Mouse (Mus musculus): Measurements from ENCODE around the gene Cdipt. TPM values are rescaled to one million over a fixed set of nuclear protein-coding genes. Genes with fewer than 3 reads are reported as not detected.

Cdipt gene
- total RNA-seq (2015) = 46.1 and 48.5 TPM in 2 replicates
- 49.4 and 56.7 TPM in 2 replicates for total RNA-seq (2017)

DNA sequence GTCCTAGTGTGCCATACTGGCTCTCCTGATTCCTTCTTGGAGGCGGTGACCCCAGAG lies at the start of gene Cdipt:
Cdipt (plus strand) TSS at position 22 of the 57 bp plus-strand sequence.
- no peak for ATAC-seq (ENCODE audit: poor library complexity, severe bottlenecking)

DNA sequence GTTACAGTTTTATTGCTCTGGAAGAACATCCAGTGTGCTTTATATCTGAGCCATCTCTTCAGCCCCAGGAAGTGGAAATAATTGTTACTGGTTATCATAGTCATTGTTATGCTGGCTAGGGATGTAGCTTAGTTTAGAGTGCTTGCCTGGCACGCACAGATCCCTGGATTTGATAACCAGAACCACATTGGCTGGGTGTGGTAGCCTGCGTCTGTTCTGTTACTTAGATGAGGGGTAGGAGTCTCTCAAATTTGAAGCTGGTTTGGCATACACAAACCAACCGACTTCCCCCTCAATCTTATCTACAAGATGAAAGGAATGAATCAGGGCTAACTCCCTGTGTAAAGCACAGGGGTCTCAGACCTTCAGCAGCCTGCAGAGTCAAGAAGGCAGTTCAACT lies 49.4 kb upstream of the Cdipt start:
- no peak for ATAC-seq (ENCODE audit: poor library complexity, severe bottlenecking)

DNA sequence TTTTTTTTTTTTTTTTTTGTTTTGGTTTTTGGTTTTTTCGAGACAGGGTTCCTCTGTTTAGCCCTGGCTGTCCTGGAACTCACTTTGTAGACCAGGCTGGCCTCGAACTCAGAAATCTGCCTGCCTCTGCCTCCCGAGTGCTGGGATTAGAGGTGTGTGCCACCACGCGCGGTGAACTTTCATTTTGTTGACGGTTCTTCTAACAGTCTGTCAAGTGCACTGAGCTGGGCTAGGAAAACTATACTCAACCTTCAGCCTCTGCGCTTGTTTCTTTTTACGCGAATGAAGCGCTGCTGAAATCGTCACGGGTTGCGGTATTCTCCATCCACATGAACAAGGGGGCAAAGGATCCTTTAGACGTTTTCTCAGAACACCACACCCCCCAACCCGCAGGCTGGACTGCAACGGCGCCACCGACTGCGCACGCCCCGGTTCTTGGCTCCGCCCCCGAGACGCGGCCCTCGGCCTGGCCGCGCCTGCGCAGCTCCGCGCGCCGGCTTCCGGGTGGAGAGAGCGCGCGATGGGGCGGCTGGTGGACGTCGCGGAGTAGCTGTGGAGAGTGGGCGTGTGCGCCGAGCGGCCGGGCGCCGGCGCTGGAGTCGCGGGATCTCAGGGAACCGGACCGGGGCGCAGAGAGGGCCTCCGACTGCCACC lies 47.2 kb upstream of the Cdipt start, which contains the start of gene Kctd13:
Kctd13 (plus strand) TSS at position 496 of the 654 bp plus-strand sequence.
- ATAC-seq (ENCODE audit: poor library complexity, severe bottlenecking) = peak; percentile 98

DNA sequence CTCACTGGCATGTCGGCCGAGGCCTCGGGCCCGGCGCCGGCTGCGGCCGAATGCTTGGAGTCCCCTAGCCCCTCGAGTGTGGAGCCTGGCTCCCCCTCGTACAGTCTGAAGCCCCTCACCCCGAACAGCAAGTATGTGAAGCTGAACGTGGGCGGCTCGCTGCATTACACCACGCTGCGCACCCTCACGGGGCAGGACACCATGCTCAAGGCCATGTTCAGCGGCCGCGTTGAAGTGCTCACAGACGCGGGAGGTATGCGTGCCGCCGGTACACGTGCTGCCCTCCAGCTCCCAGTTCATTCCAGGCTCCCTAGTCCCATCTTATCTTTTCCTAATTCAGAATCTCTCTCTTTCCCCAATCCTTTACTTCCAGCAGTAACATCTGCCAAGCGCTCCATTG lies 46.7 kb upstream of the Cdipt start:
- ATAC-seq (ENCODE audit: poor library complexity, severe bottlenecking) = peak; percentile 33; the same call in 1 of the 2 replicates

DNA sequence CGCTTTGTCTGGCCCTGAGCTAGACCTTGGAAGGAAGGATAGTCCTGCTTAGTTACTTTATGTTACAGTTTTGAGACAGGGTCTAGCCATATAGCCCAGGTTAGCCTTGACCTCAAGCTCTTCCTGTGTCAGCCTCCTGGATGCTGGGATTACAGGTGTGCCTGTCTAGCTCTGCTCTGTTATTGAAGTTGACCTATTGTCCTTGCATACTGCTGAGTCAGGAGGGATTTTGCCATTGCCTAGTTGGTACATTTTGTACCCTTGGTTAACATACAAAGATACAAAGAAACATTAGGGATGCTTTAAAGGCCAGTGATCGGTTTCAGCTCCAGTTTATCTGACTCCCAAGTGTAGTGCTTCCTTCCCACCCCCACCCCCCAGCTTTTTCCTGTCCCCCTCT lies 43.1 kb upstream of the Cdipt start:
- ATAC-seq (ENCODE audit: poor library complexity, severe bottlenecking) = no peak

DNA sequence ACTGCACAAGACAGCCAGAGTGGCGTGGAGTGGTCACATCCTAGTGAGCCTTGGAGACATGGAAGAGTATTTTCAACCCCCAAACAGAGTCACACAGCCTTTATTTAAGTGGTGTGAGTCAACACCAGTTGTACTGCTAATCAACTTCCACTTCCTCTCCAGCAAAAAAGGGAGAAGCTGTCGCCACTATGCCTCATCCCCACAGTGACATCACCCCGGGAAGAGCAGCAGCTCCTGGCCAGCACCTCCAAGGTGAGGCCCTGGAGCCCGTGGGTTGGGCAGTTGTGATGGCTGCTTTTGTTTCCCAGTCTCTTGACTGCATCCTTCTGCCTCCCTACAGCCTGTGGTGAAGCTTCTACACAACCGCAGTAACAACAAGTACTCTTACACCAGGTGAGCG lies 34.5 kb upstream of the Cdipt start:
- peak; percentile 66 for ATAC-seq (ENCODE audit: poor library complexity, severe bottlenecking)

DNA sequence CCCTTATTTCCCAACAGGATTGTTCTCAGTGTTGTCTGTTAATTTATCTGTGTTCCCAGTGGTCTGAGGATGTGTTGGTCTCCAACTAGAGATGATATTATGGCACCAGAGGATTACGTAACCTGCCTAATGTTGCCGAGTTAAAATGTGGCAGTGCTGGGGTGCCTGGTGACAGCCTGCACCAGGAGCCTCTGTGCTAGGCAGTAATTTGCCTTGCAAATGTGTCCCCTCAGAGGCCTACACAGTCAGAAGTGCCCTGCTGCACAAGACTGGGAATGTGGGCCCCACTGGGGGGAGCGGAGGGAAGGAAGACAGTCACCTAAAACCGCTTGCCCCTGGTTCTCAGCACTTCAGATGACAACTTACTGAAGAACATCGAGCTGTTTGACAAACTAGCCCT lies 33.9 kb upstream of the Cdipt start:
- no peak for ATAC-seq (ENCODE audit: poor library complexity, severe bottlenecking)

DNA sequence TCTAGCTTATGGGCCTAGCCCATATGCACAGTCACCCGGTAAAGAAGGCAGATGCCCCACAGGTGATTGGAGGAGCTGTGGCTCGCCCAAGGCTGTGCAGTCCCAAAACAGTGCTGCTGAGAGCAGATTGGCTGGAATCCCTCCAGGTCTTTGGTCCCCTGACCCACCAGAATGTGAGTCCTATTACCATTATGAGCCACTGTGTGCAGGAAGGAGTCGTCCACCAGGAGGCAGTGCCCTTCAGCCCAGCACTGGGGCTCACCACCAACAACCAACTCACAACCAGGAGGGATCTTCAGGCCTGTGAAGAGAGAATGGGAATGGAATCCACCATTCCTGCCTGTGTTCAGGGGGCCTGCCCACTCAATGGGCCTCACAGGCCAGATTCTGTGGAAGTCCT lies 29.2 kb upstream of the Cdipt start:
- ATAC-seq (ENCODE audit: poor library complexity, severe bottlenecking) = peak; percentile 62; the same call in 1 of the 2 replicates

DNA sequence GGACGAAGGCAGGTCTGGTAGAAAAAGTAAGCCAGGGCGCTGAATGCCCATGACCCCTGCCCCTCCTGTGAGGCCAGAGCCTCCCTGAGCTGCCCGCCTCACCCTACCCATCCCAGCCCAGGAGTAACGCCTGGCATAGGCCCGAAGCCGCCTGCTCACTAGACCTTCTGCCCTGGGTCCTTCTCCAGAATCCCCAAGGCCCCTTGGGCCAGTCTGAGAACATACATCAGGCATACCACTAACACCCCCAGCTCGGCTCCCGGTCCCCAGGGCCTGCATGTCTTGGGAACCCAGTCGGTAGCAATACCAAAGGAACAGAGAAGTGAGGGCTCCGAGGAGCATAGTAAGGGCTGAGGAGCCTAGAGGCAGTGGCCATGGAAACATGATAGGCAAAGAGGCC lies 27.1 kb upstream of the Cdipt start:
- ATAC-seq (ENCODE audit: poor library complexity, severe bottlenecking) = no peak

DNA sequence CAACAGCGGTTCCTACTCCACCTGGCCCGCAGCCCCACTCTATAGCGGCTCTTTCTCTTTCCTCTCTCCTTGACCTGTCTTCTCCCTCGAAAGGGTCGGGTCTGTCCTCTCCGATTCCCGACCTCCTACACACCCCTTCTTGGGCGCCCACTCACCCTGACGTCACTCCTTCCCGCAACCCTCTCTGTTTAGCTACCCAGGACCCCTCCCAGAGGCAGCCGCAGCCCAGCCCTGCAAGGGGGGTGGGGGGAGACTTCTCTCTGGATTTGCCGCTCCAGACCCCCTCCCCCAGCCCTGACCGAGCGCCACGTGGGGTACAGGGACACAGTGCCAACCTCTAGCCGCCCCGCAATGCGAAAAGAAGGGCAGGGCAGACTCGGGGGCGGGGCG lies 26.3 kb upstream of the Cdipt start, which contains the start of gene Asphd1:
Asphd1 (minus strand) TSS at position 180 of the 390 bp plus-strand sequence.
- no peak for ATAC-seq (ENCODE audit: poor library complexity, severe bottlenecking)

DNA sequence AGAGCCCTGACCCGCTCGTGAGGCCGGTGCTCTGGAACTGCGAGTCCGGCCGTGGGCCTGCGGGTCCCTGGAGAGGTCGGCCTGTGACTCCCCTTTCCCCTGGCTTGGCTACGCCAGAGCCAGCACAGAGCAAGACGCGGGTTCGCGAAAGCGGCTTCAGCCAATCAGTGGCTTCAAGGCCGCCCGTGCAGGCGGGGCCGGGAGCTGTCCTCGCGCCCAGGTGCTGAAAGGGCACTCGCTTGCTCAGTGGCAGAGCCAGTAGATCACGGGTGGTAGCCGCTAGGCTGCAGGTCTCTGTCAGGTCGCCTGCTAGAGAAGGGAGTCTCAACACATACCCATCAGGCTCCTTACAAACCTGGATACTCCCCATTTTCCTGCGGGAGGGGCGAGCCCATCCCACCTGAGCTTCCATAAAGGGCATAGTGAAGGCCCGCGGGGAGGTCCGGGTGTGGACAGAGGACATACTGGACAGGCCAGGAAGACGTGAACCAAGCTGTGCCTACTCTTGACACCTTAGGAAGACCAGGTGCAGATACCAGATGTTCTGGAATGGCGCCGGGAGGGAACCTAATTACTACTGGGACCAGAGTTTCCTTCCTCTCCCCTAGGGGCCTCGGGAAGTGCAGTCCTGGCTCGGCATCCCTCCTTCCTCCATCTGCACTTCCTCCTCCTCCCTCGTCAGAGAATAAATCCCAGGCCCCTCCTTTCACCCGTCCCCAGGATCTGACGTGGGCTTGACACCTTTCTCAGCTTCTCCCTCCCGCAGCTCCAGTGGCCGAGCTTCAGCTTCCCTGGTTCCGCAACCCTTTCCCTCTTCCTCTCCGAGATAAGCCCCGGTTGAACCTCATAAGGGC lies 25.7 kb upstream of the Cdipt start, which contains the start of gene Sez6l2:
Sez6l2 (plus strand) TSS at position 771 of the 854 bp plus-strand sequence.
- ATAC-seq (ENCODE audit: poor library complexity, severe bottlenecking) = peak; percentile 96

DNA sequence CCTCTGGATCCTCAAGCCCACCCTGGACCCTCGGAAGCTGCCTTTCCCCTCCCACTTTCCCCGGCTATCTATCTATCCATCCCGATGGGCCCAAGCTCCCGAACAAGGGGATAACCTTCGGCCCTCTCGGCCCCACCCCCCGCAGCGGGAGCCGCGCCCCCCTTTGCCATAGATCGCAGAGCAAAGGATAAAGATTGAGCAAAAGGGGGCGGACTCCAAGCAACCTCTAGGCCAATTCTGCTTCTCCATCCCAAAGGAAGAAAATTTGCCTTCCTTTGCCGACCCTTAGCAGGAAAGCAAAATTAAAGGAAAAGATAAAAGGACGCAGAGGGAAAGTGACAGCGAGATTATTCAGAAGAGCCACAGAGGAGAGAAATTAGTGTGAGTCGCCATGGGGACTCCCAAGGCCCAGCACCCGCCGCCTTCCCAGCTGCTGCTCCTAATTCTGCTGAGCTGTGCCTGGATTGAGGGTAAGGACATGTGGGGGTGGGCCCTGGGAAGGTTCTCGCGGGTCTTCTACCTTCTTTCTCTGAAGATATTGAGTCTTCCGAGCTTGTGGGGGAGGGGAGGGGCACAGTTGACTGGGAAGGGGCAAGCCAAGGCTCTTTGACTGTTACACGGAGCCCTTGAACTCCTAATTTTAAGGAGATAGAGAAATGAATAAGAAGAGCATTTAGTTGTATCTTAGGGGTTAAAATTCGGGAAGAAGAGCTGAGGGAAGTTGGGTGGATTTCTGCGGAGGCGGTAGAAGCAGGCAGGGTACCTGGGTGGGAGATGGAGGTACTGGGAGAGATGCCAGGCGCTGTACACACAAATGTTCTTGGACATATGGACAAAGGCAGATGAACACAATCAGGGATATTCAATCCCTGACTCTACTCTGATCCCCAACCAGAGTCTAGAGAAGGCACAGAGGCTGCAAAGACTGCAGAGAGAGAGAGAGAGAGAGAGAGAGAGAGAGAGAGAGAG lies 24.8 kb upstream of the Cdipt start:
- no peak for ATAC-seq (ENCODE audit: poor library complexity, severe bottlenecking)

DNA sequence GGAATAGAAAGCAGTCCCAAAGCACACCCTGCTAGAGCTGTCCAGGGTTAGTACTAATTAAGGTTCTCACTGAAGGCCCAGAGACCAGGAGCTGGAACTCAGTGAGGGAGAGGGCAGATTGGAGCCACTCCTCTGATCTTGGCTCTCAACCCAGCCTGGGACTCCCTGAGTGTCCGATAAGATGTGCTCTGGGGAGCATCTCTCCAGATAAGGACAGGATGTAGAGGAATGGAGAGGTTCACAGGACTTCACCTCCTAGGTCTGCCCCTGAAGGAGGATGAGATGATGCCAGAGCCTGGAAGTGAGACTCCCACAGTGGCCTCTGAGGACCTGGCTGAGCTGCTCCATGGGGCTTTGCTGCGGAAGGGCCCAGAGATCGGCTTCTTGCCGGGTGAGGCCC lies 24.0 kb upstream of the Cdipt start:
- no peak for ATAC-seq (ENCODE audit: poor library complexity, severe bottlenecking)

DNA sequence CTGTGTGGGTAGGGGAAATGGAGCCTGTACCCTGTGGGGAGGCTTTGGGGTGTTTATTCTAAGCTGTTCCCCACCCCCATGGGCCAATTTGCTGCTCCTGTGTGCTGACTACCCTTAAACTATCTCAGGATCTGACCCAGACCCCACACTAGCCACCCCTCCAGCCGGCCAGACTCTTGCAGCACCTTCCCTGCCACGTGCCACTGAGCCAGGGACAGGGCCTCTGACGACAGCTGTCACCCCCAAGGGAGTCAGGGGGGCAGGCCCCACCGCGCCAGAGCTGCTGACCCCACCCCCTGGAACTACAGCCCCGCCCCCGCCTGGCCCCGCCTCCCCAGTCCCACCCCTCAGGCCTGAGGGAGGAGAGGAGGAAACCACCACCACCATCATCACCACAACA lies 23.1 kb upstream of the Cdipt start:
- ATAC-seq (ENCODE audit: poor library complexity, severe bottlenecking) = no peak

DNA sequence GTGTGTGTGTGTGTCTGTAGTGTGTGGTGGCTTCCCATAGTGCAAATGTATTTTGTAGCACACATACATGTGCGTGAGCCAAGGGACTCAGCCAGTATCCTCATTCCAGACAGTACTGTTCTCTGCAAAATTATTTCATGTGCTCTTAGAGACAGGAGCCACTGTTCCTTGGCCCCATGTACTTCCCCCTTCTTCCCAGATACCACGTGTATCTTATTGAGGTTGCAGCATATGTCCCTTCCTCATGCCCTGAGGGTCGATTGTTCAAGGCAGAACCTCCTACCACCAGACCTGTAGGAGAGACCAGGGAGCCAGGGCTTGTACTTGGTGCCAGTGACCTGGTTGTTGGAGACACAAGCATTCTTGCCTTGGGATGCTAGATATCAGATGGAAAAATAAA lies 20.6 kb upstream of the Cdipt start:
- ATAC-seq (ENCODE audit: poor library complexity, severe bottlenecking) = no peak

DNA sequence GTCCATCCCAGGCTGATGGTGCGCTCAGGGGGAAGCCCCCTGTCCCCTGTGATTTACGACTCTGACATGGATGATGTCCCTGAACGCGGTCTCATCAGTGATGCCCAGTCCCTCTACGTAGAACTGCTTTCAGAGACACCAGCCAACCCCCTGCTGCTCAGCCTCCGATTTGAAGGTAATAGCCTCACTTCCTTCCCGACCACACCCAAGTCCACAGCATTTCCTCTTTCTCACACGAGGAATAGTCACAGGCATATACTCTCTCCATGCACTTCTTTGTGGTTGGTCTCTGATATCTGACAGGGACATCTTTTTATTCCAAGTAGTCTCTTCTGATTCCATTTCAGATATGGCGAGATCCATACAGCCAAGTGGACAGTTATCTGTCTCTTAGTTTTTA lies 15.9 kb upstream of the Cdipt start:
- peak; percentile 33 for ATAC-seq (ENCODE audit: poor library complexity, severe bottlenecking)

DNA sequence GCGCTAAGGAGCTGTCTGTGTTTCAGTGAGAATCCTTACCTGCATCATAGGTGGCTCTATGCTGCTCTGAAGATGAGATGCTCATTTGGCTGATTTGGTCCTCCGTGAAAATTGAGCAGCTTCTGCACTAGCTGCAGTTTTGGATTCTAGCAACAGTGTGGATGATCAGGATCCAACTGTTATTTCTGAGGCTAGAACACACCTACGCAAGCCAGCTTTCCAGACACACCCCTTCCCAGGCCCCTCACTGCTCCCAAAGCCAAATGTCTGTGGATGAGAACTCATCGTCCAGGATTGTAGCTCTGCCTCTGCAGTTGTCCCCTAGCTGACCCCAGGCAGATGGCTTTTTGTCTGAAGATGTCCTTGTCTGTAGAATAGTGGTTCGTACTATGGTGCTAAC lies 14.6 kb upstream of the Cdipt start:
- no peak for ATAC-seq (ENCODE audit: poor library complexity, severe bottlenecking)

DNA sequence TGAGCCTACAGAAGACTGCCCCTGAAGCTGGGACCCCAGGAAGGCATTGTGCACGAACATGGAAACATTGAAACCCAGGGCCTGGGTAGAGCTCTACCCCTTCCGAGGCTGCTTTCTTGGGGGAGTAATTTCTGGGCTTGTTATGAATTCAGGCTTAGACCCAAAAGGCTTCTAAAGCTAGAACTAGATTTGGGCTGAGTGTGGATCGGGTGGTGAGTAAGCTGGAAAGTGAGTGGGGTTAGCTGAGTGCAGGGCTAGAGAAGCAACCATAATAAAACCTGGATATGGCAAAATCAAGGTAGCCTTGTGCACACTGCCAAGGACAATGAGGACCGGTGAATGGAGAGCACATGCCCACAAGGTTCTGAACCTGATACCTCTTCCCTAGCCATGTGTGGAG lies 13.7 kb upstream of the Cdipt start:
- ATAC-seq (ENCODE audit: poor library complexity, severe bottlenecking) = no peak

DNA sequence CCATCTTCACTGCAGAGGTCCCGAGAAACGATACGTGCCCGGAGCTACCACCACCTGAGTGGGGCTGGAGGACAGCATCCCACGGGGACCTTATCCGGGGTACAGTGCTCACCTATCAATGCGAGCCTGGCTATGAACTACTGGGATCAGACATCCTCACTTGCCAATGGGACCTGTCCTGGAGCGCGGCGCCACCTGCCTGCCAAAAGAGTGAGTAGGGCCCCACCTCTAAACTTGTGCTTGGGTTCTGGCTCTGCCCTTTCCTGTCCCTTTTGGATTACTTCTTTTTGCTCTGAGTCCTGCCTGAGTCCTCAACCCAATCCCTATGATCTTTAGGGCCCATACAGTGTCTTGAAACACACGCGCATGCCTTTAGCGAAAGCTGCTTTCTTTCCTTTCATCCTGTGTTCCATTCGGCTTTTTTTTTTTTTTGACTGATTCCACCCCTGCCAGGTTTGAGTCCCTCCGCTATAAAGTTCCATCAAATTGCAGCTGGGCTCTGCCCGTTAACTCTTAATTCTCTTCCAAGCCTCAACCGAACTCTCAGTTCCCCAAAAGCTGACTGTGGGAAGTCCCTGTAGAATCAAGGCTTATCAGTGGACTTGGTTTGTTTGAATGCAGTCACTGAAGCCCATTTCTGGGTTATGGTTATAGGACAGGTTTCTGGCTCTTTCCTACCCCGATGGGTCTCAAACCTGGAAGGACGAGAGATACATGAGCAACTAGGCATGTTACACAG lies 12.0 kb upstream of the Cdipt start:
- peak; percentile 40; the same call in 1 of the 2 replicates for ATAC-seq (ENCODE audit: poor library complexity, severe bottlenecking)

DNA sequence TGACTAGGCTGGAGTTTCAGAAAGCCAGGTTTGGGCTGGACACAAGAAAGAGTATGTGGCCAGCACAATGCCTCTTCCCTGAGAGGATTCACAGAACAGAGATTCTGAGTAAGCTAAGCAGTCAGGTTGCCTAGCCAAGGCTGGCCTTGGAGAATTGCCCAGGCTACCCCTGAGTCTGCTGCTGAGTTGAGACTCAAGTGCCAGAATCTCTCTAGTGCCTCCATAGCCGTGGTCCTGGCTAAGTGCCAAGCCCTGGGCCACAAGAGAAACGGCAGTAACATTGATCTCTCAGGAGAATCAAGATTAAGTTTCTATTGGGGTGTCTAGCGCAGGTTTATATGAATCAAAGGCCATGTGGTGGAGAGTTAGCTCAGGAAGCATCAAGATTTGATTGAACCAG lies 10.1 kb upstream of the Cdipt start:
- ATAC-seq (ENCODE audit: poor library complexity, severe bottlenecking) = no peak

DNA sequence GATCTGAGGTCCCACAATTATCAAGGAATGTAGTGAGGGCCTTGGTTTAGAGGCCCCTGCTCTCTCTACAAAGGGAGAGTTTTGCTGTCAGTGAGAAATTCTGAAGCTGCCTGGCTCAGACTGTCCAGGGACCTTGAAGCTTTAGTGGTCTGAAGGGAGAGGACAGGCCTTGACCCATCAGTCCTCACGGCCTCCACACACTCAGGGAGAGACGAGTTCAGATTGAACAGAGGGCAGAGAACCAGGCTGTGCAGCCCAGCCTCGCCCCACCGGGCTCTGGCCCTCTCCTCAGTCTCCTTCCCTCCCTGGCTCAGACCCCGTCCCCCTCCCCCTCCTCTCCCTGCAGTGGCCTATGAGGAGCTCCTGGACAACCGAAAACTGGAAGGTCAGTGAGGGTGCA lies 8.4 kb upstream of the Cdipt start:
- ATAC-seq (ENCODE audit: poor library complexity, severe bottlenecking) = no peak
